Mouse (Mus musculus) ES-E14 (cell line): ENCODE data around the gene Gm16867.
"Not testable (repeated sequence)": the region's sequence is repeated elsewhere in the genome, so short reads cannot be mapped to it uniquely, and the experiment has no call there.

ENCODE experiments used
- HCFC1 ChIP-seq: IDR thresholded peaks from 2 replicates; pipeline ENCODE4 v1.6.1; 2012; ENCODE audit warnings: low read length, inconsistent platforms, borderline replicate concordance; ENCODE audit not compliant: insufficient read depth
- ZC3H11A ChIP-seq: IDR thresholded peaks from 2 replicates; pipeline ENCODE4 v1.6.1; 2012; ENCODE audit warnings: low read depth, mild to moderate bottlenecking, inconsistent platforms, low read length, borderline replicate concordance

DNA sequence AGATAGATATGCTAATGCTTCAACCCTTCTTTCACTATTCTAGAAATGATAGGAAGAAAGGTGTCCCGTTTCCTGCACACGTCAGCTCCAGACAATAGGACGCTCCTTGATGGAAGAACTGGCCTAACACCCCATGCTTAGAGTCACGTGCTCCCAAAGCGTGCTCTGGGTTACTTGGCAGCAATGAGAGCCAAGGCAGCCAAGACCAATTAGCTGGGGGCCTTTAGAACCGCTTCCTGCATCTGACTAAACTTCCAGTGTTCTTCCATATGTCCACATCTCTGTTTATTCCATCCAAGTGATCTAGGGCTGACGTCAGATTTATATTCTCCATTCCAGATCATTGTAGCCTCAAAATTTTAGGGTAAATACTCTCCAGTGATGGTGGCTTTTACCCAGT lies 85.6 kb downstream of the Gm16867 start:
- TF ChIP-seq ZC3H11A, HCFC1: not testable (repeated sequence)
